Mouse (Mus musculus) stomach, embryonic 15.5 days (tissue): ENCODE results near the gene Speer4a. TPM values are rescaled to one million over a fixed set of nuclear protein-coding genes. Genes with fewer than 3 reads are reported as not detected.
"Not testable (repeated sequence)": the region's sequence is repeated elsewhere in the genome, so short reads cannot be mapped to it uniquely, and the experiment has no call there.

Experiments used
- ATAC-seq: fragments of 200-750 bp; cut with Nextera tagmentation; 2 replicates; pipeline ENCODE4 v1.8.0; 2017; ENCODE audit warnings: low read depth, moderate number of reproducible peaks, moderate TSS enrichment; ENCODE audit not compliant: insufficient read depth, low FRiP score
- H3K27ac ChIP-seq: fragments of 300-500 bp; sonication (generic); 2 replicates; pipeline ENCODE4 v1.5.1; 2015; ENCODE audit warnings: mild to moderate bottlenecking, inconsistent platforms
- H3K27me3 ChIP-seq: fragments of 300-500 bp; sonication (generic); replicated peaks from 2 replicates; pipeline ENCODE4 v1.6.1; 2015; ENCODE audit warnings: inconsistent platforms
- H3K36me3 ChIP-seq: fragments of 300-500 bp; sonication (generic); 2 replicates; pipeline ENCODE4 v1.6.1; 2015; ENCODE audit warnings: inconsistent platforms
- H3K4me1 ChIP-seq: fragments of 300-500 bp; sonication (generic); 2 replicates; pipeline ENCODE4 v1.6.1; 2015; ENCODE audit warnings: inconsistent platforms
- H3K4me2 ChIP-seq: fragments of 300-500 bp; sonication (generic); 2 replicates; pipeline ENCODE4 v1.6.1; 2015; ENCODE audit warnings: mild to moderate bottlenecking, inconsistent platforms
- H3K4me3 ChIP-seq: fragments of 300-500 bp; sonication (generic); replicated peaks from 2 replicates; pipeline ENCODE4 v1.5.1; 2015; ENCODE audit warnings: inconsistent platforms
- H3K9ac ChIP-seq: fragments of 300-500 bp; sonication (generic); 2 replicates; pipeline ENCODE4 v1.6.1; 2015; ENCODE audit warnings: inconsistent platforms
- H3K9me3 ChIP-seq: fragments of 300-500 bp; sonication (generic); 2 replicates; pipeline ENCODE4 v1.6.1; 2016; ENCODE audit warnings: inconsistent platforms
- WGBS: fragments of 180-500 bp; shearing (Covaris S2); methylation state at CpG from one replicate; pipeline ENCODE4 v1.1.7; 2015; 5-methylcytosine and 5-hydroxymethylcytosine counted together
- polyA plus RNA-seq: library from polyadenylated mRNA; unstranded; fragments of >200 nt; fragmentation: Nextera tagmentation; extraction: Ambion mirVana; gene quantifications from 2 replicates; pipeline ENCODE4 v1.2.1, GENCODE M21; 2015

Speer4a gene
- 0.06 and 0.08 TPM in 2 replicates for polyA plus RNA-seq

DNA sequence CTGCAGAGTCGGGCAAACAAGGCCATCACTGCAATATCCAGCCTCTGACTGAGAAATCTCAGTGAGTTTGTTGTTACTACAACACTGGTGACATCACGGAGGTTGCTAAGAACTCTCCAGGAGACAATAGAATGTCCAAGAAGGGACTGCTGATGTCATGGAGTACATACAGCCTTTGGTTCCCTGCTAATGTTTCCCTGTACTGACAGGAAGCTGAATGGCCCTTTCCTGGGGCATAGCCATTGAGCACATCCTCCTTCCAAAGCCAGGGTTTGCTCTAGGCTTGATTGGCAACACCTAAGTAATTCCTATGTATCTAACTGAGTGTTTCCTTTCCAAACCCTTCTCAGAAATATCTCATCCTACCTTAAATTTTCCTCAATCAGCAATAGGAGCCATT lies at the start of gene Speer4a:
Speer4a (minus strand) TSS at position 101 of the 400 bp plus-strand sequence.
- H3K9ac ChIP-seq, H3K27me3 ChIP-seq, H3K27ac ChIP-seq, H3K4me1 ChIP-seq, H3K9me3 ChIP-seq, H3K4me3 ChIP-seq, H3K36me3 ChIP-seq, H3K4me2 ChIP-seq, ATAC-seq: not testable (repeated sequence)
- 72% methylated on average over 2 of the region's 2 CpGs for WGBS

DNA sequence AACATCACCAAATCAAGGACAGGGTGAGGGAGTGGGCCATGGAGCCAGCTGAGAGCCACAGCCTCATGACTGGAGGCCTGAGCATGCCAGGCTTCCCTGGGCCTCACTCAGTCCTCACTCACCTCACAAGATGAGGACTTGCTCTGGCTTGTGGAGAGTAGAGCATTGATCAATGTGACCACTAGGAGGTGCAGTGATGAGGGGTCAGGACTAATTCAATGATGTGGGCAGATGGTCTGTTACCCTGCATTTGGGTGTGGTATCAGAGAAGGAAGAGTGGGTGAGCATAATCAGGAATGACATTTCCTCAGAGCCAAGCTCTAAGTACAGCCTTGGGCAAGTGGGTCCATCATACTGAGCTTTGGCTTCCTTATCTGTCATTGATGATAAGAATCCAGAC lies 39.7 kb upstream of the Speer4a start:
- H3K4me1 ChIP-seq, H3K9me3 ChIP-seq, H3K36me3 ChIP-seq, H3K9ac ChIP-seq, ATAC-seq, H3K27ac ChIP-seq, H3K27me3 ChIP-seq, H3K4me3 ChIP-seq, H3K4me2 ChIP-seq: not testable (repeated sequence)

DNA sequence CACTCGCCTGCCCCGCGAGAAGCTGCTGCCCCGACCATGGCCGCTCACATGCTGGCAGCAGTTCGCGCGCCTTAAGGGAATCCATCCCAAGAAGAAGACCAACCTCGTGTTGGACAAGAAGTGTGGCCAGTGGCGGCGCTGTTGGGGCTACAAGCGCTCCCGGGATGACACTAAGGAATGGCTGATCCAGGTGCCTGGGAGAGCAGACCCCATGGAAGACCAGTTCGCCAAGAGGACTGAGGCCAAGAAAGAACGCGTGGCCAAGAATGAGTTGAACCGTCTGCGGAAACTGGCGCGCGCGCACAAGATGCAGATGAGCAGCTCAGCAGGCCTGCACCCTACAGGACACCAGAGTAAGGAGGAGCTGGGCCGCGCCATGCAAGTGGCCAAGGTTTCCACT lies 31.4 kb upstream of the Speer4a start:
- Histone ChIP-seq H3K4me1 (no peaks in the 10 kb centered on the region), H3K27me3 (no peaks in the 10 kb centered on the region), H3K4me2 (no peak overlapping the region), H3K36me3 (no peaks in the 10 kb centered on the region), H3K9me3 (no peaks in the 10 kb centered on the region), H3K27ac (no peak overlapping the region), H3K9ac (no peak overlapping the region), H3K4me3 (no peak overlapping the region)
- ATAC-seq, result no peak
- 84% methylated on average over 24 of the region's 24 CpGs for WGBS

DNA sequence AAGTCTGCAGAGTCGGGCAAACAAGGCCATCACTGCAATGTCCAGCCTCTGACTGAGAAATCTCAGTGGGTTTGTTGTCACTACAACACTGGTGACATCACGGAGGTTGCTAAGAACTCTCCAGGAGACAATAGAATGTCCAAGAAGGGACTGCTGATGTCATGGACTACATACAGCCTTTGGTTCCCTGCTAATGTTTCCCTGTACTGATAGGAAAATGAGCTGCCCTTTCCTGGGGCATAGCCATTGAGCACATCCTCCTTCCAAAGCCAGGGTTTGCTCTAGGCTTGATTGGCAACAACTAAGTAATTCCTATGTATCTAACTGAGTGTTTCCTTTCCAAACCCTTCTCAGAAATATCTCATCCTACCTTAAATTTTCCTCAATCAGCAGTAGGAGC lies 19.1 kb upstream of the Speer4a start, which contains the start of gene Gm7347:
Gm7347 (minus strand) TSS at position 101 of the 400 bp plus-strand sequence.
- not testable (repeated sequence) for H3K4me2 ChIP-seq, H3K4me1 ChIP-seq, ATAC-seq, H3K27me3 ChIP-seq, H3K27ac ChIP-seq, H3K9ac ChIP-seq, H3K4me3 ChIP-seq, H3K9me3 ChIP-seq, H3K36me3 ChIP-seq
- 100% methylated on average over 1 of the region's 2 CpGs for WGBS

DNA sequence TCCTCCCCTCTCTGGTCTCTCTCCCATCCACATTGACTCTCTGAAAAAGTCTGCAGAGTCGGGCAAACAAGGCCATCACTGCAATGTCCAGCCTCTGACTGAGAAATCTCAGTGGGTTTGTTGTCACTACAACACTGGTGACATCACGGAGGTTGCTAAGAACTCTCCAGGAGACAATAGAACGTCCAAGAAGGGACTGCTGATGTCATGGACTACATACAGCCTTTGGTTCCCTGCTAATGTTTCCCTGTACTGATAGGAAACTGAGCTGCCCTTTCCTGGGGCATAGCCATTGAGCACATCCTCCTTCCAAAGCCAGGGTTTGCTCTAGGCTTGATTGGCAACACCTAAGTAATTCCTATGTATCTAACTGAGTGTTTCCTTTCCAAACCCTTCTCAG lies 16.5 kb downstream of the Speer4a start, which contains the start of gene Gm5862:
Gm5862 (minus strand) TSS at position 101 of the 400 bp plus-strand sequence.
- ATAC-seq, H3K27ac ChIP-seq, H3K36me3 ChIP-seq, H3K4me1 ChIP-seq, H3K4me2 ChIP-seq, H3K9ac ChIP-seq, H3K27me3 ChIP-seq, H3K9me3 ChIP-seq, H3K4me3 ChIP-seq: not testable (repeated sequence)
- no CpG with 5 or more reads among the region's 3 CpGs for WGBS

DNA sequence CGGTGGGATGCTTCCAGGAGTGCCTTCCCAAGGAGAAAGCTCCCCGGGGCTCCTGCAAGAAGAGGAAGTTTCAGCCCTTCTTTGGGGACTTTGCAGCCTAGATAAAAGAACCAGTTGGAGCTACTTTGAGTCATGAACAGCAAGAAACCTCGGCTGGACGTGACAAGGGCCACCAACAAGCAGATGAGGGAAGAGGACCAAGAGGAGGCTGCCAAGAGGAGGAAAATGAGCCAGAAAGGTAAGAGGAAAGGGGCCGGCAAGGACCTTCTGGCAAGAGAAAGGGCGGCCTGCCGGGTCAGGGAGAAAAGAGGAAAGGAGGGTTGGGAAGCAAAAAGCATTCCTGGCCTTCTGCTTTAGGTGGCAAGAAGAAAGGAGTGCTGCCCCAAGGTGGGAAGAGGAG lies 31.7 kb downstream of the Speer4a start:
- not testable (repeated sequence) for H3K4me3 ChIP-seq, H3K27ac ChIP-seq, H3K36me3 ChIP-seq, H3K9me3 ChIP-seq, H3K27me3 ChIP-seq, ATAC-seq, H3K4me1 ChIP-seq, H3K4me2 ChIP-seq, H3K9ac ChIP-seq
- WGBS, result 62% methylated on average over 7 of the region's 7 CpGs

DNA sequence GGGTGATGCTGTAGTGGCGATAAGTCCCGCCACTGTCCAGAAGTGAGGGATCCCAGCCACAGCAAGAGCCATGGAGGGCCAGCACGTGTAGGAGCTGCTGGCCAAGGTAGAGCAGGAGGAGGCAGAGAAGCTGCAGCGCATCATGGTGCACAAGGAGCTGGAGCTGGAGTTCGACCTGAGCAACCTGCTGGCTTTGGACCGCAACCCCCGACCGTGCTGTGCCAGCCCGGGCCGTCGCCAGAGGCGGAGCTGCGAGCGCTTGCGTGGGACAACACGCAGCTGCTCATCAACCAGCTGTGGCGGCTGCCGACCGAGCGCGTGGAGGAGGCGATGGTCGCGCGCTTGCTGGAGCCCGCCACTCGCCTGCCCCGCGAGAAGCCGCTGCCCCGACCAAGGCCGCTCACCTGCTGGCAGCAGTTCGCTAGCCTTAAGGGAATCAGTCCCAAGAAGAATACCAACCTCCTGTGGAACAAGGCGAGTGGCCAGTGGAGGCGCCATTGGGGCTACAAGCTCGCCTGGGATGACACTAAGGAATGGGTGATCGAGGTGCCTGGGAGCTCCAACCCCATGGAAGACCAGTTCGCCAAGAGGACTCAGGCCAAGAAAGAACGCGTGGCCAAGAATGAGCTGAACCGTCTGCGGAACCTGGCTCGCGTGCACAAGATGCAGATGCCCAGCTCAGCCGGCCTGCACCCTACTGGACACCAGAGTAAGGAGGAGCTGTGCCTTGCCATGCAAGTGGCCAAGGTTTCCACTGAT lies 32.2 kb downstream of the Speer4a start:
- WGBS, result 18% methylated on average over 45 of the region's 45 CpGs
- H3K27me3 ChIP-seq, H3K9ac ChIP-seq, H3K9me3 ChIP-seq, H3K27ac ChIP-seq, H3K4me1 ChIP-seq, H3K36me3 ChIP-seq: not testable (repeated sequence)
- H3K4me3 ChIP-seq, result peak overlapping the region; percentile 15
- ATAC-seq, result peak; percentile 77; the same call in 1 of the 2 replicates
- H3K4me2 ChIP-seq, result peak overlapping the region; percentile 52

DNA sequence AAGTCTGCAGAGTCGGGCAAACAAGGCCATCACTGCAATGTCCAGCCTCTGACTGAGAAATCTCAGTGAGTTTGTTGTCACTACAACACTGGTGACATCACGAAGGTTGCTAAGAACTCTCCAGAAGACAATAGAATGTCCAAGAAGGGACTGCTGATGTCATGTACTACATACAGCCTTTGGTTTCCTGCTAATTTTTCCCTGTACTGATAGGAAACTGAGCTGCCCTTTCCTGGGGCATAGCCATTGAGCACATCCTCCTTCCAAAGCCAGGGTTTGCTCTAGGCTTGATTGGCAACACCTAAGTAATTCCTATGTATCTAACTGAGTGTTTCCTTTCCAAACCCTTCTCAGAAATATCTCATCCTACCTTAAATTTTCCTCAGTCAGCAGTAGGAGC lies 34.7 kb downstream of the Speer4a start, which contains the start of gene Gm1979:
Gm1979 (minus strand) TSS at position 101 of the 400 bp plus-strand sequence.
- not testable (repeated sequence) for H3K27ac ChIP-seq, H3K4me3 ChIP-seq, H3K9me3 ChIP-seq, ATAC-seq, H3K36me3 ChIP-seq, H3K4me2 ChIP-seq, H3K4me1 ChIP-seq, H3K27me3 ChIP-seq, H3K9ac ChIP-seq
- WGBS, result 90% methylated on average over 1 of the region's 2 CpGs

DNA sequence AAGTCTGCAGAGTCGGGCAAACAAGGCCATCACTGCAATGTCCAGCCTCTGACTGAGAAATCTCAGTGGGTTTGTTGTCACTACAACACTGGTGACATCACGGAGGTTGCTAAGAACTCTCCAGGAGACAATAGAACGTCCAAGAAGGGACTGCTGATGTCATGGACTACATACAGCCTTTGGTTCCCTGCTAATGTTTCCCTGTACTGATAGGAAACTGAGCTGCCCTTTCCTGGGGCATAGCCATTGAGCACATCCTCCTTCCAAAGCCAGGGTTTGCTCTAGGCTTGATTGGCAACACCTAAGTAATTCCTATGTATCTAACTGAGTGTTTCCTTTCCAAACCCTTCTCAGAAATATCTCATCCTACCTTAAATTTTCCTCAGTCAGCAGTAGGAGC lies 50.8 kb downstream of the Speer4a start, which contains the start of gene Gm21698:
Gm21698 (minus strand) TSS at position 101 of the 400 bp plus-strand sequence.
- not testable (repeated sequence) for H3K4me3 ChIP-seq, H3K9me3 ChIP-seq, ATAC-seq, H3K27ac ChIP-seq, H3K9ac ChIP-seq, H3K4me1 ChIP-seq, H3K27me3 ChIP-seq, H3K36me3 ChIP-seq, H3K4me2 ChIP-seq
- no CpG with 5 or more reads among the region's 3 CpGs for WGBS

Other genes starting within 250 kb of the Speer4a start
- gene Gm21663, start 97.2 kb downstream of the Speer4a start, polyA plus RNA-seq, result 0.05 TPM in 1 of 2 replicates, not detected in the other
- gene Gm21671, start 85.1 kb downstream of the Speer4a start, polyA plus RNA-seq, result 0.06 TPM in 1 of 2 replicates, not detected in the other
- 0.08 and 0.17 TPM in 2 replicates for gene Gm21680, start 66.9 kb downstream of the Speer4a start, polyA plus RNA-seq
- gene Gm21698, start 50.9 kb downstream of the Speer4a start, polyA plus RNA-seq, result 0.17 TPM in 1 of 2 replicates, not detected in the other
- 0.12 TPM in 1 of 2 replicates, not detected in the other for gene Gm1979, start 34.8 kb downstream of the Speer4a start, polyA plus RNA-seq
- gene Gm5862, start 16.6 kb downstream of the Speer4a start, polyA plus RNA-seq, result not detected in 2 replicates
- not detected in 2 replicates for gene Gm7347, start 19.0 kb upstream of the Speer4a start, polyA plus RNA-seq
- 0.05 TPM in 1 of 2 replicates, not detected in the other for gene Gm10471, start 49.7 kb upstream of the Speer4a start, polyA plus RNA-seq
- not detected in 2 replicates for gene 5031410I06Rik, start 65.8 kb upstream of the Speer4a start, polyA plus RNA-seq
- gene Gm10220, start 81.9 kb upstream of the Speer4a start, polyA plus RNA-seq, result 0.08 TPM in 1 of 2 replicates, not detected in the other
- 0.05 TPM in 1 of 2 replicates, not detected in the other for gene Gm7361, start 218.1 kb upstream of the Speer4a start, polyA plus RNA-seq